Mouse (Mus musculus): Measurements from ENCODE around the gene Kdm8. TPM values are rescaled to one million over a fixed set of nuclear protein-coding genes. Genes with fewer than 3 reads are reported as not detected.

Gene Kdm8
- total and polyA plus RNA-seq, 3 experiments: 1.2 to 4.5 (median 2.1) TPM

DNA sequence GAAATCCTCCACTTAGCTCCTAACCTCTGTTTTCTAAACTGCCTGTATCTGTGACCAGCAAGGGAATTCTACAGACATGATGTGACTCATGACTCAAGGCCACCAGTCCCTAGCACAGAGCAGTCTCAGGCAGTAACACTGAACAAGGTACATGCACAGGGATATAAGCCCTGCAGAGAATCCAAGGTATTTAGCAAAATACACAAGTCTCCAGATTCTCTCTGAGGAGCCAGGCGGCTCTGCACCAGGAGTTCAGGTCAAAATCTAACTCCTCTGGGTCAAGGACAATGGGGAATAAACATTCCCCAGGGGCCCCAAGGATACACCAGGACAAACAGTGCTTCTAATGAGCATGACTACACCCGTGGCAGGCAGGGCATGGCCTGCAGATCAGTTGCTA is 38.4 kb downstream of the Kdm8 start:
- no peak for TF ChIP-seq CTCF (IDR thresholded peaks at IDR 0.05; ENCODE audit: low read depth, low read length)
- no peak for TF ChIP-seq GATA1 (IDR thresholded peaks at IDR 0.05; ENCODE audit: borderline replicate concordance, low read length)
- no peak for TF ChIP-seq POLR2AphosphoS5 (IDR thresholded peaks at IDR 0.05; ENCODE audit: insufficient replicate concordance, low read depth, low read length)
- no peak for TF ChIP-seq GATA2 (IDR thresholded peaks at IDR 0.05; ENCODE audit: borderline replicate concordance, low read depth, low read length)
- TF ChIP-seq TAL1 (conservative IDR thresholded peaks at IDR 0.05; ENCODE audit: low read depth, low read length): no peak
- H3K36me3 ChIP-seq (replicated peaks): peaks cover 78% of the 10 kb centered on the region
- peaks cover 52% of the 10 kb centered on the region for H3K4me1 ChIP-seq (ENCODE audit: insufficient read depth, low read depth, low read length)

DNA sequence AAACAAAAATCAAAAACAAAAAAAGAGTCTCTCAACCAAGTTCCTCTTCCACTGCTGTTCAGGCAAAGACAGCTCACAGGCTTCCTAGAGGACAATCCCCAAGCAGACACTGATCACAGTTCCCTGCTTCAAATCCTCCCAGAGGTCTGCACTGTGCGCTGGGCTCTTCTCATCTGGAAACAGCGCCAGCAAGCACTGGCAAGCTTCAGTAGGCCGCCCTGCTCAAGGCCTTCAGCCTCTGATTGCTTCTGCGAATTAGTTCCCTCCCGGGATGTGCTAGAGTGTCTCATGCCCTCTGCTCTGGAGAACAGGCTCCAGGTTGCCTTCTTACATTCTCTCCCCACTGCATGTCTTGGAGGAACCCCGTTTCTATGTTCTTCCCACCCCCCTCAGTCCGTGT is 40.3 kb downstream of the Kdm8 start:
- ATAC-seq (ENCODE audit: extremely low read depth, insufficient number of reproducible peaks, low FRiP score, poor library complexity, severe bottlenecking) (no peak), DNase-seq (ENCODE audit: low spot score) (no peak)
- Histone ChIP-seq H3K27me3 (ENCODE audit: insufficient read depth, low read length) (no peaks in the 10 kb centered on the region; the same call in 1 of the 2 replicates), H3K4me1 (ENCODE audit: insufficient read depth, low read depth, low read length) (peaks cover 60% of the 10 kb centered on the region), H3K36me3 (replicated peaks) (peaks cover 79% of the 10 kb centered on the region), H3K9me3 (replicated peaks) (no peaks in the 10 kb centered on the region), H3K4me3 (ENCODE audit: low read depth, low read length) (no peak overlapping the region)
- TF ChIP-seq POLR2AphosphoS5 (IDR thresholded peaks at IDR 0.05; ENCODE audit: insufficient replicate concordance, low read depth, low read length): no peak
- no peak for TF ChIP-seq GATA1 (IDR thresholded peaks at IDR 0.05; ENCODE audit: borderline replicate concordance, low read length)
- TF ChIP-seq GATA2 (IDR thresholded peaks at IDR 0.05; ENCODE audit: borderline replicate concordance, low read depth, low read length): no peak
- no peak for TF ChIP-seq CTCF (IDR thresholded peaks at IDR 0.05; ENCODE audit: low read depth, low read length)
- TF ChIP-seq TAL1 (conservative IDR thresholded peaks at IDR 0.05; ENCODE audit: low read depth, low read length): no peak

More for the DNA sequence above, 38.4 kb downstream of the Kdm8 start:
- no peaks in the 10 kb centered on the region; the same call in 1 of the 2 replicates for H3K27me3 ChIP-seq (ENCODE audit: insufficient read depth, low read length)
- DNase-seq (ENCODE audit: low spot score) (no peak), ATAC-seq (ENCODE audit: extremely low read depth, insufficient number of reproducible peaks, low FRiP score, poor library complexity, severe bottlenecking) (no peak)
- no peaks in the 10 kb centered on the region for H3K9me3 ChIP-seq (replicated peaks)
- no peak overlapping the region for H3K4me3 ChIP-seq (ENCODE audit: low read depth, low read length)

GRCm38 (mm10) chr7:125486121-125486630 is 41.7 kb downstream of the Kdm8 start:
- DNase-seq (ENCODE audit: low spot score) (no peak), ATAC-seq (ENCODE audit: extremely low read depth, insufficient number of reproducible peaks, low FRiP score, poor library complexity, severe bottlenecking) (no peak)
- Histone ChIP-seq H3K27me3 (ENCODE audit: insufficient read depth, low read length) (no peaks in the 10 kb centered on the region; the same call in 1 of the 2 replicates), H3K9me3 (replicated peaks) (no peaks in the 10 kb centered on the region), H3K4me1 (ENCODE audit: insufficient read depth, low read depth, low read length) (peaks cover 66% of the 10 kb centered on the region), H3K36me3 (replicated peaks) (peaks cover 71% of the 10 kb centered on the region), H3K4me3 (ENCODE audit: low read depth, low read length) (no peak overlapping the region)
- no peak for TF ChIP-seq GATA1 (IDR thresholded peaks at IDR 0.05; ENCODE audit: borderline replicate concordance, low read length)
- TF ChIP-seq TAL1 (conservative IDR thresholded peaks at IDR 0.05; ENCODE audit: low read depth, low read length): no peak
- TF ChIP-seq POLR2AphosphoS5 (IDR thresholded peaks at IDR 0.05; ENCODE audit: insufficient replicate concordance, low read depth, low read length): no peak

DNA sequence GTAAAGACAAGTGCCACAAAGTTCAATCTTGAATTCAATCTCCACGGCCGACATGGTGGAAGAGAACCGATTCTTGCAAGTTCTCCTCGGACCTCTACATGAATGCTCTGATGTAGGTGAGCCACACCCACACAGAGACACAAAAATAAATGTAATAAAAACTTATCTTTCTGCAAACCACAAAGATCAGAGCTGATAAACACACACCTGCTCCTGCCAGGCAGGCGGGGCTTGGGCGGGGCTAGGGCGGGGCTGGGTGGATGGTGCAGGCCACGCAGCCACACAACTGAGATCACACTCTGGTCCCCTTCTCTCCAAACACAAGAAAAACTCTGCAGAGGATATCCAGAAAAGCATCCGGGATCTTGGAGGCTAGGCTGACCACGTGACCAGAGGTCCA is 42.6 kb downstream of the Kdm8 start:
- DNase-seq (ENCODE audit: low spot score) (no peak), ATAC-seq (ENCODE audit: extremely low read depth, insufficient number of reproducible peaks, low FRiP score, poor library complexity, severe bottlenecking) (no peak)
- Histone ChIP-seq H3K4me3 (ENCODE audit: low read depth, low read length) (peak overlapping the region; percentile 43; the same call in 1 of the 2 replicates), H3K27me3 (ENCODE audit: insufficient read depth, low read length) (no peaks in the 10 kb centered on the region; the same call in 1 of the 2 replicates), H3K4me1 (ENCODE audit: insufficient read depth, low read depth, low read length) (peaks cover 71% of the 10 kb centered on the region), H3K36me3 (replicated peaks) (peaks cover 62% of the 10 kb centered on the region), H3K9me3 (replicated peaks) (no peaks in the 10 kb centered on the region)
- no peak for TF ChIP-seq POLR2AphosphoS5 (IDR thresholded peaks at IDR 0.05; ENCODE audit: insufficient replicate concordance, low read depth, low read length)
- TF ChIP-seq GATA1 (IDR thresholded peaks at IDR 0.05; ENCODE audit: borderline replicate concordance, low read length): no peak
- no peak for TF ChIP-seq CTCF (IDR thresholded peaks at IDR 0.05; ENCODE audit: low read depth, low read length)
- TF ChIP-seq TAL1 (conservative IDR thresholded peaks at IDR 0.05; ENCODE audit: low read depth, low read length): no peak
- TF ChIP-seq GATA2 (IDR thresholded peaks at IDR 0.05; ENCODE audit: borderline replicate concordance, low read depth, low read length): no peak

DNA sequence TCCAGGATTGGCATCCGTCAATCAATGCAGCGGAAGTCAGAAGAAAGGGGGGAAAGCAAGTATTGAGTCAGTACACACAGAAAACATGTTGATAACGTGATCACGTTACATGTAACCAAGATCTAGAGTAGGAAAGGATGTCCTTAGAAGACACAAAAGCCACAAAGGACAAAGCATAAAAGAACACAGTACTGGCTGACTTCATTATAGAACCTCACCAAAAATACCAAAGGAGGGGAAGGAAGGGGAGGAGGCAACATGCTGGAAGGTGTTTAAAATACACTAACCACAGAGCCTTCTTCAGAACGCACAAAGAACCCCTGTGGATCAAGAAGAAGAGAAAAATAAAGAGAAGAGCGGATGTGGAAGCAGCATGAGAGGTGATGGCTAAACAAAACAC is 44.2 kb downstream of the Kdm8 start:
- no peaks in the 10 kb centered on the region; the same call in 1 of the 2 replicates for H3K27me3 ChIP-seq (ENCODE audit: insufficient read depth, low read length)
- no peak for DNase-seq (ENCODE audit: low spot score)
- peaks cover 46% of the 10 kb centered on the region for H3K36me3 ChIP-seq (replicated peaks)
- no peak overlapping the region for H3K4me3 ChIP-seq (ENCODE audit: low read depth, low read length)
- ATAC-seq (ENCODE audit: extremely low read depth, insufficient number of reproducible peaks, low FRiP score, poor library complexity, severe bottlenecking): no peak
- H3K4me1 ChIP-seq (ENCODE audit: insufficient read depth, low read depth, low read length): peaks cover 79% of the 10 kb centered on the region
- TF ChIP-seq TAL1 (conservative IDR thresholded peaks at IDR 0.05; ENCODE audit: low read depth, low read length) (no peak), CTCF (IDR thresholded peaks at IDR 0.05; ENCODE audit: low read depth, low read length) (no peak), GATA2 (IDR thresholded peaks at IDR 0.05; ENCODE audit: borderline replicate concordance, low read depth, low read length) (no peak), POLR2AphosphoS5 (IDR thresholded peaks at IDR 0.05; ENCODE audit: insufficient replicate concordance, low read depth, low read length) (no peak), GATA1 (IDR thresholded peaks at IDR 0.05; ENCODE audit: borderline replicate concordance, low read length) (no peak)
- H3K9me3 ChIP-seq (replicated peaks): no peaks in the 10 kb centered on the region

DNA sequence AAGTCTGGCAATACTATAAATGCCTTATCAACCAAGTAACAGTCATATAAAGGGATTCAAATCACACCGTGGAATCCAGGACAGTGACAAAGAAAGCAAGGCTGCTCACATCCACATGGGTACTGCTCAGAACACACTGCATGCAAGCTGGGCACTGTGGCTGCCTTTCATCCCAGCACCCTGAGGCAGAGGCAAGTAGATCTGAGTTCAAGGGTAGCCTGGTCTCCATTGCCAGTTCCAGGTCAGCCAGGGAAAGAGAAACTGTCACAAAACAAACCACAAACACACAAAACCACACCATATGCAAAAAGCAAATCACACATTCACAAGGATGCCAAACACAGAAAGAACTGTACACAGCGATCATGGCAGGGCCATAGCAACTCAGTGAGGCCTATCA is 45.2 kb downstream of the Kdm8 start:
- ATAC-seq (ENCODE audit: extremely low read depth, insufficient number of reproducible peaks, low FRiP score, poor library complexity, severe bottlenecking) (no peak), DNase-seq (ENCODE audit: low spot score) (no peak)
- Histone ChIP-seq H3K4me3 (ENCODE audit: low read depth, low read length) (no peak overlapping the region; the same call in 1 of the 2 replicates), H3K9me3 (replicated peaks) (no peaks in the 10 kb centered on the region), H3K27me3 (ENCODE audit: insufficient read depth, low read length) (no peaks in the 10 kb centered on the region; the same call in 1 of the 2 replicates), H3K4me1 (ENCODE audit: insufficient read depth, low read depth, low read length) (peaks cover 83% of the 10 kb centered on the region), H3K36me3 (replicated peaks) (peaks cover 37% of the 10 kb centered on the region)
- TF ChIP-seq CTCF (IDR thresholded peaks at IDR 0.05; ENCODE audit: low read depth, low read length): no peak
- no peak for TF ChIP-seq GATA1 (IDR thresholded peaks at IDR 0.05; ENCODE audit: borderline replicate concordance, low read length)
- TF ChIP-seq TAL1 (conservative IDR thresholded peaks at IDR 0.05; ENCODE audit: low read depth, low read length): no peak
- TF ChIP-seq GATA2 (IDR thresholded peaks at IDR 0.05; ENCODE audit: borderline replicate concordance, low read depth, low read length): no peak
- TF ChIP-seq POLR2AphosphoS5 (IDR thresholded peaks at IDR 0.05; ENCODE audit: insufficient replicate concordance, low read depth, low read length): no peak

Measured in G1E (cell line).